Mouse (Mus musculus) bone marrow macrophage, adult 2 months (primary cell): Measurements from ENCODE around the gene Rtp3. TPM values are rescaled to one million over a fixed set of nuclear protein-coding genes. Genes with fewer than 3 reads are reported as not detected.

Source experiments
- H3K27ac ChIP-seq: 2 replicates; pipeline ENCODE4 v1.5.1; 2012; ENCODE audit warnings: low read depth, low read length; ENCODE audit not compliant: insufficient read depth
- H3K4me1 ChIP-seq: 2 replicates; pipeline ENCODE4 v1.6.1; 2012; ENCODE audit warnings: low read length; ENCODE audit not compliant: control insufficient read depth, insufficient read depth
- H3K4me3 ChIP-seq: 2 replicates; pipeline ENCODE4 v1.5.1; 2012; ENCODE audit warnings: mild to moderate bottlenecking, low read length, moderate library complexity; ENCODE audit not compliant: insufficient read depth
- CTCF ChIP-seq: IDR thresholded peaks from 2 replicates; pipeline ENCODE4 v1.5.1; 2012; ENCODE audit warnings: low read depth, mild to moderate bottlenecking, low read length, moderate library complexity
- POLR2A ChIP-seq: IDR thresholded peaks from 2 replicates; pipeline ENCODE4 v1.6.1; 2012; ENCODE audit warnings: mild to moderate bottlenecking, low read depth, low read length, borderline replicate concordance
- polyA plus RNA-seq: library from polyadenylated mRNA; stranded (reverse); fragments of >200 nt; gene quantifications from 2 replicates; pipeline ENCODE4 v1.2.4, GENCODE M21; 2012; ENCODE audit not compliant: missing spikeins, insufficient read depth, insufficient read length

Rtp3 gene
- polyA plus RNA-seq, 1 experiment, result not detected

GRCm38 (mm10) chr9:110959669-110960068 is 30.7 kb downstream of the Rtp3 start:
- Histone ChIP-seq H3K4me3 (no peak overlapping the region), H3K27ac (no peak overlapping the region), H3K4me1 (no peaks in the 10 kb centered on the region)
- TF ChIP-seq POLR2A, result no peak
- no peak for TF ChIP-seq CTCF

DNA sequence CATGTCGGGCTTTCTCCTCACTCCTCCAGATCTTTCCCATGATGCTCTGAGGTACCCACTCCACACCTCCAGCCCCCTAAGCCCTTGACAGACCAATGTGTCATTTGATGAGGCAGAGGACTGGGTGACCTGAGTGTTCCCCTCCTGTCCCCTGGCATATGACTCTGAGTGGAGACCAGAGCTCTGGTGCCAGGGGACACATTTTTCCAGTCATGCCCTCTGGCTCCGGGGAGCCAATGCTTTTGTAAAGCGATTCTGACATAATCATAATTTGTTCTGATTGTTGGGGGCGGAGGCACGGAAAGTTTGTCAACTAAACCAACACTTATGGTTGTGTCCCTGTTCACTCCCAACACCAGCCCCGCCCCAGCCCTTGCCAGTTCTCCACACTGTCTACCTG is 34.4 kb downstream of the Rtp3 start:
- TF ChIP-seq CTCF (no peak), POLR2A (no peak)
- Histone ChIP-seq H3K4me3 (no peak overlapping the region), H3K4me1 (0 out of 2 replicates have a peak, but pooled peaks cover 3% of the 10 kb centered on the region), H3K27ac (no peak overlapping the region)

DNA sequence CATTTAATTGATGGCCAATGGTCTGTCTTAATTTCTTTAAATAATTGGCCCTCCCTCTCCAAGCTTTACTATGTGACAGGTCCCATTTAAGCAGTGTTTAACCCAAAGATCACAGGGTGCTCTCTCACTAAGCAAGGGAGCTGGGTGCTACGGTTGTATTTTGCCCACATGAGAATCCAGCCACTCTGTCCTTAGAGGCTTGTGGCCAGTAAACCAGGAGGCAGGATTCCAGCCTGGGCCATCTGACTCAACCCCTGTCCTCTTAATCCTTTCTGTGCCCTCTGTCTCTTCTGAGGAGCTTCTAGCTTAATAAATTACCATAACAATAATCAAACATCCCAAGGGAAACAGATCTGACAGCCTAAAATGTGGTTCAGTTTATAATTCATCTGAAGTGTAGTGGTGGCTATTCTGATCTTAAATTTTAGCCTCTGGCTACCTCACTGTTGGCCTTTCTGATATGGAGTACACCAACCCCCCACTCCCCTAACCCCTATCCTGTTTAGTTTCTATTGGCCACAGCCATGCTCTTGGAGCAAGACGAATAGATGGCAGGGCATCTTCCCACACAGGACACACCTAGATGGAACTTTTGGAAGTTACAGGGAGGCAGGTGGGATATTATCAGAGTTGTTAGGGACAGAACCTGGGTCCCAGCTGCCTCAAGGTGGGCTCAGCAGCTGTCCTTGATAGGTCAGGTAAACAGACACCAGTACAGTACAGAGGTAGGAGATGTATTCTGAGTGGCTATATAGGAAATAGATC is 35.5 kb downstream of the Rtp3 start:
- Histone ChIP-seq H3K4me1 (0 out of 2 replicates have a peak, but pooled peaks cover 3% of the 10 kb centered on the region), H3K4me3 (no peak overlapping the region), H3K27ac (no peak overlapping the region)
- TF ChIP-seq CTCF (no peak), POLR2A (no peak)

GRCm38 (mm10) chr9:110953550-110954461 is 36.6 kb downstream of the Rtp3 start:
- TF ChIP-seq POLR2A (no peak), CTCF (peak; percentile 32; the same call in 1 of the 2 replicates)
- Histone ChIP-seq H3K4me3 (peak overlapping the region; percentile 58), H3K27ac (no peak overlapping the region), H3K4me1 (0 out of 2 replicates have a peak, but pooled peaks cover 3% of the 10 kb centered on the region)

- TF ChIP-seq POLR2A, result no peak
- no peak for TF ChIP-seq CTCF
- no peak overlapping the region for H3K27ac ChIP-seq
- no peak overlapping the region for H3K4me3 ChIP-seq
- 0 out of 2 replicates have a peak, but pooled peaks cover 3% of the 10 kb centered on the region for H3K4me1 ChIP-seq
Measured at GRCm38 (mm10) chr9:110952931-110953549, 37.3 kb downstream of the Rtp3 start.

GRCm38 (mm10) chr9:110952398-110952797 is 38.0 kb downstream of the Rtp3 start:
- Histone ChIP-seq H3K27ac (no peak overlapping the region), H3K4me1 (0 out of 2 replicates have a peak, but pooled peaks cover 3% of the 10 kb centered on the region), H3K4me3 (no peak overlapping the region)
- TF ChIP-seq CTCF (no peak), POLR2A (no peak)

- H3K4me1 ChIP-seq, result 0 out of 2 replicates have a peak, but pooled peaks cover 3% of the 10 kb centered on the region
- no peak for TF ChIP-seq CTCF
- TF ChIP-seq POLR2A, result no peak
- H3K4me3 ChIP-seq, result no peak overlapping the region
- H3K27ac ChIP-seq, result no peak overlapping the region
Measured at GRCm38 (mm10) chr9:110951866-110952265, 38.5 kb downstream of the Rtp3 start.

DNA sequence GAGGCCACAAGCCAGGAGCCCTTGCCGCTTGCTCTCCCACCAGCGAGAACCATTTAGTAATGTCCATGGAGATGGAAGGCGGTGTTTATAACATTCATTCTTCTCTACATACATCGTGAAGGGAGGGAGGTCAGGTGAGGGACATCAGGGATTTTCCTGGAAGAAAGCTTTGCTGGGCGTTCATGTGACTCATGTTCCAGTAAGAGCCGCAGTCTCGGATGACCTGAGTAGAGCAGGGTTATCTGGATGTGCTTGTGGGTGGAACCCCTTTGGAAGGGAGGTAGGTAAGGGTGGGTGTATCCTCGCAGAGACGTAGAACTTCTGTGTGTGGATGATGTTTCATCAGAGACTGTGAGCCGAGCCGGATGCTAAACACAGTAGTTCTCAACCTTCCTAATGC is 39.0 kb downstream of the Rtp3 start, which contains the start of gene Lrrc2:
Gene Lrrc2, plus strand, starts transcription at position 149 of the 400 bp plus-strand sequence.
- TF ChIP-seq CTCF, result no peak
- no peak for TF ChIP-seq POLR2A
- H3K27ac ChIP-seq, result no peak within 1 kb of the TSS
- H3K4me3 ChIP-seq, result no peak within 1 kb of the TSS
- 0 out of 2 replicates have a peak, but pooled peaks cover 3% of the 10 kb centered on the region for H3K4me1 ChIP-seq

DNA sequence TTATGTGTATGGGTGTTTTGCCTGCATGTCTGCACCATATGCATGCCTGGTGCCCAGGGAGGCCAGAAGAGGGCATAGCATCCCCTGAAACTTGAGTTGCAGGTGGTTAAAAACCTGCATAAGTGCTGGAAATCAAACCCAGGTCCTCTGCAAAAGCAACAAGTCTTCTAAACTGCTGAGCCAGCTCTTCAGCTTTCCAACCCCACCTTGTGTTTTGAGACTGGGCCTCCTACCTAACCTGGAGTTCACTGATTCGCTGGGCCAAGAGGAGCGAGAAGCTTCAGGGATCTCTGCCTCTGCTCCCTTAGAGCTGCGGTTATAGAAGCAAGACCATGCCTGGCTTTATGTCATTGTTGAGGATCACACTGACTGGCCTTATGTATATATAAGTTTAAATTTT is 40.3 kb downstream of the Rtp3 start:
- H3K4me1 ChIP-seq, result 0 out of 2 replicates have a peak, but pooled peaks cover 3% of the 10 kb centered on the region
- no peak overlapping the region for H3K27ac ChIP-seq
- no peak overlapping the region for H3K4me3 ChIP-seq
- TF ChIP-seq POLR2A, result no peak
